Mouse (Mus musculus): ENCODE data around the gene Uggt1.

- TF ChIP-seq CTCF (IDR thresholded peaks at IDR 0.05; ENCODE audit: low read depth) (no peak), EP300 (IDR thresholded peaks at IDR 0.05; ENCODE audit: low read depth) (peak; percentile 15; the same call in 1 of the 2 replicates)
These were observed 113.4 kb downstream of the Uggt1 start for GRCm38 (mm10) chr1:36131154-36131553.
